20 mouse cellular contexts compared by ENCODE assay signal in the genomic region with DNA sequence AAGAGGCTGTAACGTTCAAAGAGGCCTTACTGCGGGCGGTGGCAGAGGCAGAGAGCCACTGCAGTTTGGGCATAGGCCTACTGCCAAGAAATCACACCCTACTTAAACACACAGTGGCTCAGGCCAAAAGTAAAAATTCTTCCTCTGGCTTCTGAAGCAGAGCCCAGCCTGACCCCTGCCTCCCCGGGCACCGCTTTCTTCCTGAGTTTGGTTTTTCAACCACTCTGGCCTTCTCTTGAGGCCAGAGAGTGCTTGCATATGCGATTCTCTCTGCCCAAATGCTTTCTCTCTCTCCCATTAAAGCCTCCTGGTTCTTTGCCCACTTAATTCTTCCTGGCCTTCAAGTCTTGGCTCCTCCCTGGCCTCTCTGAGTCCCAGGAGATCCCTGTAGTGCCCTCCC. TPM values are rescaled to one million over a fixed set of nuclear protein-coding genes. Genes with fewer than 3 reads are reported as not detected.
DNase-seq lines count a peak whose midpoint lies in the region; ATAC-seq and TF ChIP-seq lines count a peak whose summit lies in the region.
"Had no signal": no experiment of that assay in that cellular context is flagged by ENCODE, and none has a peak within 500 bp of the region (broad histone marks: within the 10 kb centered on the region; RNA-seq: fewer than 3 reads in every experiment).

No protein-coding gene starts in this region.

- H3K4me2 ChIP-seq in embryonic facial prominence, embryonic 15.5 days (replicated peaks): no peak overlapping the region
- no peak overlapping the region for H3K4me2 ChIP-seq in lung, postnatal 0 days (replicated peaks; ENCODE audit: low read depth, low read length)
- H3K4me2 ChIP-seq: embryonic facial prominence, embryonic 12.5 days; forebrain, embryonic 13.5 days; heart, embryonic 13.5 days; hindbrain, embryonic 15.5 days had no signal

- no peak overlapping the region for H3K4me3 ChIP-seq in embryonic facial prominence, embryonic 15.5 days (replicated peaks)
- no peak overlapping the region for H3K4me3 ChIP-seq in embryonic facial prominence, embryonic 10.5 days
- H3K4me3 ChIP-seq in lung, postnatal 0 days (ENCODE audit: low read depth, low read length): no peak overlapping the region
- no peak overlapping the region for H3K4me3 ChIP-seq in lung, adult 2 months (replicated peaks; ENCODE audit: extremely low read depth, low read depth, low read length)
- H3K4me3 ChIP-seq: embryonic facial prominence, embryonic 12.5 days; forebrain, embryonic 13.5 days; gastrocnemius, adult 2 months; heart, embryonic 13.5 days; hindbrain, embryonic 15.5 days had no signal

- TF ChIP-seq CTCF in lung, postnatal 0 days (IDR thresholded peaks at IDR 0.05): no peak
- no peak for TF ChIP-seq CTCF in lung, adult 2 months (IDR thresholded peaks at IDR 0.05; ENCODE audit: insufficient read depth, low read length)

- no peak for DNase-seq in embryonic facial prominence, embryonic 10.5 days (ENCODE audit: low spot score)
- peak; percentile 29 for DNase-seq in lung, postnatal 0 days (ENCODE audit: low spot score)
- no peak for DNase-seq in lung, adult 2 months
- peak; percentile 71 for DNase-seq in adipocyte (ENCODE audit: low spot score)
- peak; percentile 18 for DNase-seq in lung, postnatal 36 days
- DNase-seq in ovary, adult 18-20 months (ENCODE audit: low spot score): no peak
- DNase-seq: adrenal gland, adult 8-10 months; cerebellum, adult 2 months; cerebellum, postnatal 10 days; forebrain, postnatal 0 days; gastrocnemius, adult 2 months; gastrocnemius, postnatal 25 days; heart, adult 11 months; heart, postnatal 36 days had no signal

- no peak overlapping the region for H3K9ac ChIP-seq in embryonic facial prominence, embryonic 15.5 days
- H3K9ac ChIP-seq in lung, postnatal 0 days (replicated peaks; ENCODE audit: low read depth): no peak overlapping the region
- H3K9ac ChIP-seq: embryonic facial prominence, embryonic 12.5 days; forebrain, embryonic 13.5 days; forebrain, postnatal 0 days; heart, embryonic 13.5 days; hindbrain, embryonic 15.5 days had no signal

- 76% methylated on average over 6 of the region's 6 CpGs for WGBS in embryonic facial prominence, embryonic 15.5 days
- WGBS in embryonic facial prominence, embryonic 10.5 days: 84% methylated on average over 6 of the region's 6 CpGs
- 37% methylated on average over 6 of the region's 6 CpGs for WGBS in lung, postnatal 0 days
- WGBS in lung, adult 2 months: 56% methylated on average over 6 of the region's 6 CpGs

- 0 out of 2 replicates have a peak overlapping the region, but pooled peaks have one; percentile 28 for H3K27ac ChIP-seq in embryonic facial prominence, embryonic 15.5 days (replicated peaks)
- no peak overlapping the region for H3K27ac ChIP-seq in embryonic facial prominence, embryonic 10.5 days (replicated peaks)
- no peak overlapping the region for H3K27ac ChIP-seq in lung, postnatal 0 days (ENCODE audit: low read length)
- H3K27ac ChIP-seq: embryonic facial prominence, embryonic 12.5 days; forebrain, embryonic 13.5 days; gastrocnemius, adult 2 months; heart, embryonic 13.5 days; hindbrain, embryonic 15.5 days had no signal

- no peak; the same call in 1 of the 2 replicates for ATAC-seq in embryonic facial prominence, embryonic 15.5 days (ENCODE audit: insufficient number of reproducible peaks, low FRiP score, low TSS enrichment, low read depth)
- ATAC-seq in lung, postnatal 0 days: no peak
- ATAC-seq: forebrain, embryonic 13.5 days; forebrain, postnatal 0 days had no signal

- H3K27me3 ChIP-seq in embryonic facial prominence, embryonic 15.5 days: no peaks in the 10 kb centered on the region; the same call in 1 of the 2 replicates
- H3K27me3 ChIP-seq in embryonic facial prominence, embryonic 10.5 days (replicated peaks; ENCODE audit: low read depth, poor library complexity, severe bottlenecking): no peaks in the 10 kb centered on the region
- H3K27me3 ChIP-seq in lung, postnatal 0 days (replicated peaks; ENCODE audit: insufficient read depth, low read length): no peaks in the 10 kb centered on the region
- H3K27me3 ChIP-seq: embryonic facial prominence, embryonic 12.5 days; forebrain, embryonic 13.5 days; hindbrain, embryonic 15.5 days had no signal

- no peak for TF ChIP-seq POLR2A in lung, adult 2 months (IDR thresholded peaks at IDR 0.05; ENCODE audit: borderline replicate concordance, extremely low read depth, low read depth, low read length)

- no peaks in the 10 kb centered on the region for H3K36me3 ChIP-seq in embryonic facial prominence, embryonic 15.5 days
- no peaks in the 10 kb centered on the region for H3K36me3 ChIP-seq in embryonic facial prominence, embryonic 10.5 days (replicated peaks)
- H3K36me3 ChIP-seq in lung, postnatal 0 days (ENCODE audit: insufficient read depth, low read length): no peaks in the 10 kb centered on the region
- H3K36me3 ChIP-seq: embryonic facial prominence, embryonic 12.5 days; heart, embryonic 13.5 days; hindbrain, embryonic 15.5 days had no signal

- 0 out of 2 replicates have a peak, but pooled peaks cover 5% of the 10 kb centered on the region for H3K4me1 ChIP-seq in embryonic facial prominence, embryonic 15.5 days
- peaks cover 7% of the 10 kb centered on the region; the same call in 1 of the 2 replicates for H3K4me1 ChIP-seq in embryonic facial prominence, embryonic 10.5 days
- H3K4me1 ChIP-seq in lung, postnatal 0 days (ENCODE audit: insufficient read depth, low read depth, low read length): no peaks in the 10 kb centered on the region
- H3K4me1 ChIP-seq in lung, adult 2 months (ENCODE audit: control insufficient read depth, insufficient read depth, low read length): no peaks in the 10 kb centered on the region
- H3K4me1 ChIP-seq: embryonic facial prominence, embryonic 12.5 days; forebrain, embryonic 13.5 days; heart, embryonic 13.5 days had no signal

- H3K9me3 ChIP-seq in embryonic facial prominence, embryonic 15.5 days (replicated peaks): no peaks in the 10 kb centered on the region
- no peaks in the 10 kb centered on the region for H3K9me3 ChIP-seq in embryonic facial prominence, embryonic 10.5 days
- H3K9me3 ChIP-seq in lung, postnatal 0 days (ENCODE audit: low read length): no peaks in the 10 kb centered on the region
- H3K9me3 ChIP-seq: embryonic facial prominence, embryonic 12.5 days; forebrain, embryonic 13.5 days; heart, embryonic 13.5 days; hindbrain, embryonic 15.5 days had no signal

- no peak for TF ChIP-seq EP300 in lung, postnatal 0 days (IDR thresholded peaks at IDR 0.05)

RNA-seq across cellular contexts. Expression of a gene that starts 39.5 kb away (rescaled TPM):
- 0.67 and 0.75 TPM in 2 replicates for polyA plus RNA-seq in embryonic facial prominence, embryonic 15.5 days (2015; fragmentation: Nextera tagmentation; extraction: Ambion mirVana)
- polyA plus RNA-seq in embryonic facial prominence, embryonic 10.5 days (2016; fragmentation: Nextera tagmentation; extraction: Ambion mirVana): 0.16 TPM in 2 replicates
- 0.10 TPM in 1 of 2 replicates, not detected in the other for polyA plus RNA-seq in lung, postnatal 0 days (2015; fragmentation: Nextera tagmentation; extraction: Ambion mirVana)
- 0.10 TPM in 1 of 2 replicates, not detected in the other for polyA plus RNA-seq in lung, adult 2 months (2012; rRNA removed)
- polyA plus RNA-seq: heart, postnatal 0 days had no signal

Comparison
In these comparisons a context has a peak if more than half of its experiments do, and no peak if none do; other contexts are left out.
1. DNase-seq: peak in lung, postnatal 0 days (single experiment), adipocyte (single experiment) and lung, postnatal 36 days (single experiment); none in embryonic facial prominence, embryonic 10.5 days (single experiment), lung, adult 2 months (single experiment) and ovary, adult 18-20 months (single experiment).